ENCODE assay signal across 12 mouse cellular contexts in the genomic region with DNA sequence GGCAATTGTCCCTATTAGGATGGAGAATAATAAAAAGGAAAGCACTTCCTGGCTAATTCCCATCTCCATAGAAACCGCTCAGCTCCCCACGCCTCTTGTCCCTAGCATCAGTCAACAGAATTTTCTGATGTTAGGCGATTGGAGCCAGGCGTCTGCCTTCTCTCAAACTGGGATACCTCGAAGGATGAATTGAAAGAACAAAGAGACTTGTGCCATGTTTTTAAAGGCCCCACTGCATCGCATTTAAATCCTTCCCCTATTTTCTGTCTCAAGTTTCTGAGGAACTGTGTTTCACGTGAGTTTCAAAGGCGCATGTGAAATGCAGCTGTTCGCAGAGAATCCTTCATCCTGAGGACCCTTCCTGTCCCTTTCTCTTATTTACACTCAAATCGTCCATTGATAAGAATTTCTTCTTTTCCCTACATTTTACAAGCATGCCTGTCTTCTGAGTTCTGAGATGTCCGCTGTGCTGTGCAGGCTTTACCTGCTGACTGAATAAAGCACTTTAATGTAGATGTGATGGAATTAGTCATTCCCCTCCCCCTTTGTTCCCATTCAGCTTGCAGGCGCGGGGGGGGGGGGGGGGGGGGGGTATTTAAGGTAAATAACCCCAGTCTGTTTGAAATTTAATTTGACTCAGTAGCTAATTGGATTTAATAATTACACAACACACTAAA.
DNase-seq lines count a peak whose midpoint lies in the region; ATAC-seq and TF ChIP-seq lines count a peak whose summit lies in the region.
"Had no signal": no experiment of that assay in that cellular context is flagged by ENCODE, and none has a peak within 500 bp of the region (broad histone marks: within the 10 kb centered on the region; RNA-seq: fewer than 3 reads in every experiment).

No protein-coding gene starts in this region.

- DNase-seq in heart, adult 2 months: no peak
- peak; percentile 67 for DNase-seq in embryo, embryonic 11 days
- peak; percentile 54 for DNase-seq in hindbrain, embryonic 10.5 days (ENCODE audit: low spot score)
- DNase-seq in gastrocnemius, postnatal 36 days: no peak
- no peak for DNase-seq in spleen, postnatal 10 days (ENCODE audit: low spot score in 2 of 2)
- DNase-seq in cerebellum, postnatal 25 days: no peak
- DNase-seq: cerebellum, adult 9-11 months; gastrocnemius, postnatal 10 days; kidney, postnatal 4 days; liver, postnatal 0 days had no signal

- no peak for TF ChIP-seq POLR2A in heart, adult 2 months (IDR thresholded peaks at IDR 0.05; ENCODE audit: insufficient read depth, low read depth, low read length)

- 15% methylated on average over 12 of the region's 13 CpGs for WGBS in heart, embryonic 11.5 days (ENCODE audit: insufficient replicate concordance)
- WGBS in heart, adult 2 months: 32% methylated on average over 13 of the region's 13 CpGs
- WGBS in hindbrain, embryonic 10.5 days: 5% methylated on average over 13 of the region's 13 CpGs
- WGBS in midbrain, embryonic 13.5 days: 2% methylated on average over 13 of the region's 13 CpGs

- no peak for TF ChIP-seq CTCF in heart, adult 2 months (IDR thresholded peaks at IDR 0.05)

- no peaks in the 10 kb centered on the region for H3K9me3 ChIP-seq in heart, embryonic 11.5 days (replicated peaks; ENCODE audit: control insufficient read depth, low read length)
- no peaks in the 10 kb centered on the region for H3K9me3 ChIP-seq in hindbrain, embryonic 10.5 days
- no peaks in the 10 kb centered on the region for H3K9me3 ChIP-seq in midbrain, embryonic 13.5 days

- intact Hi-C loops in heart, adult 2 months (cut with DNase I): no loop called here
- intact Hi-C loops in gastrocnemius, postnatal 36 days (cut with DNase I): no loop called here

- H3K9ac ChIP-seq in heart, embryonic 11.5 days (ENCODE audit: low read depth, low read length): no peak overlapping the region
- no peak overlapping the region for H3K9ac ChIP-seq in heart, adult 2 months (ENCODE audit: low read depth, low read length)
- peak overlapping the region; percentile 51; the same call in 1 of the 2 replicates for H3K9ac ChIP-seq in midbrain, embryonic 13.5 days (replicated peaks)
- H3K9ac ChIP-seq: liver, postnatal 0 days had no signal

- no peaks in the 10 kb centered on the region for H3K27me3 ChIP-seq in heart, embryonic 11.5 days (ENCODE audit: control insufficient read depth, insufficient read depth, low read length)
- no peaks in the 10 kb centered on the region for H3K27me3 ChIP-seq in heart, adult 2 months (ENCODE audit: control insufficient read depth, insufficient read depth, low read length)
- no peaks in the 10 kb centered on the region for H3K27me3 ChIP-seq in hindbrain, embryonic 10.5 days (ENCODE audit: insufficient read depth, poor library complexity, severe bottlenecking)
- 0 out of 2 replicates have a peak, but pooled peaks cover 4% of the 10 kb centered on the region for H3K27me3 ChIP-seq in midbrain, embryonic 13.5 days

- no peaks in the 10 kb centered on the region for H3K36me3 ChIP-seq in heart, embryonic 11.5 days (ENCODE audit: control insufficient read depth, insufficient read depth, low read length)
- no peaks in the 10 kb centered on the region for H3K36me3 ChIP-seq in heart, adult 2 months (ENCODE audit: control insufficient read depth, insufficient read depth, low read length)
- H3K36me3 ChIP-seq in hindbrain, embryonic 10.5 days: no peaks in the 10 kb centered on the region
- no peaks in the 10 kb centered on the region for H3K36me3 ChIP-seq in midbrain, embryonic 13.5 days

- no peak for TF ChIP-seq EP300 in heart, adult 2 months (IDR thresholded peaks at IDR 0.05; ENCODE audit: insufficient read depth, low read depth, low read length)

- H3K4me2 ChIP-seq in heart, embryonic 11.5 days: peak overlapping the region; percentile 19; the same call in 1 of the 2 replicates
- H3K4me2 ChIP-seq in midbrain, embryonic 13.5 days (replicated peaks): peak overlapping the region; percentile 50

- no peaks in the 10 kb centered on the region for H3K79me2 ChIP-seq in heart, adult 2 months (replicated peaks; ENCODE audit: control insufficient read depth, insufficient read depth, low read length)

- no peaks in the 10 kb centered on the region for H3K4me1 ChIP-seq in heart, embryonic 11.5 days (ENCODE audit: control insufficient read depth, insufficient read depth, low read length)
- H3K4me1 ChIP-seq in heart, adult 2 months (ENCODE audit: control insufficient read depth, insufficient read depth, low read length): no peaks in the 10 kb centered on the region
- H3K4me1 ChIP-seq in hindbrain, embryonic 10.5 days (replicated peaks): peaks cover 22% of the 10 kb centered on the region
- peaks cover 12% of the 10 kb centered on the region; the same call in 1 of the 2 replicates for H3K4me1 ChIP-seq in midbrain, embryonic 13.5 days (replicated peaks)

- no peak for ATAC-seq in heart, embryonic 11.5 days (replicated peaks; ENCODE audit: insufficient number of reproducible peaks, low FRiP score, low TSS enrichment)
- ATAC-seq in midbrain, embryonic 13.5 days: peak; percentile 64
- ATAC-seq: liver, postnatal 0 days had no signal

- H3K27ac ChIP-seq in heart, embryonic 11.5 days (ENCODE audit: low read depth, low read length): no peak overlapping the region
- H3K27ac ChIP-seq in heart, adult 2 months: no peak overlapping the region
- peak overlapping the region; percentile 84 for H3K27ac ChIP-seq in hindbrain, embryonic 10.5 days
- H3K27ac ChIP-seq in midbrain, embryonic 13.5 days: peak overlapping the region; percentile 65

- H3K4me3 ChIP-seq in heart, embryonic 11.5 days (ENCODE audit: low read depth, low read length): no peak overlapping the region
- no peak overlapping the region for H3K4me3 ChIP-seq in heart, adult 2 months
- H3K4me3 ChIP-seq in hindbrain, embryonic 10.5 days: peak overlapping the region; percentile 35
- peak overlapping the region; percentile 16; the same call in 1 of the 2 replicates for H3K4me3 ChIP-seq in midbrain, embryonic 13.5 days (replicated peaks)

Comparison
In these comparisons a context has a peak if more than half of its experiments do, and no peak if none do; other contexts are left out.
1. H3K27ac ChIP-seq: peak in hindbrain, embryonic 10.5 days (single experiment) and midbrain, embryonic 13.5 days (single experiment); none in heart, embryonic 11.5 days (single experiment) and heart, adult 2 months (single experiment).
2. H3K4me3 ChIP-seq: peak in hindbrain, embryonic 10.5 days (single experiment) and midbrain, embryonic 13.5 days (single experiment); none in heart, embryonic 11.5 days (single experiment) and heart, adult 2 months (single experiment).
3. DNase-seq: peak in embryo, embryonic 11 days (single experiment) and hindbrain, embryonic 10.5 days (single experiment); none in heart, adult 2 months (0 of 2), gastrocnemius, postnatal 36 days (0 of 2), spleen, postnatal 10 days (0 of 2) and cerebellum, postnatal 25 days (0 of 2).